Mouse (Mus musculus) embryonic fibroblast, embryonic 13.5 days (primary cell): ENCODE measurements around the gene Smyd1.

Source experiments
- CTCF ChIP-seq: IDR thresholded peaks from 2 replicates; pipeline ENCODE4 v1.5.1; 2011; ENCODE audit warnings: mild to moderate bottlenecking, control low read depth, low read length, moderate library complexity, borderline replicate concordance; ENCODE audit not compliant: insufficient read depth
- POLR2A ChIP-seq: IDR thresholded peaks from 2 replicates; pipeline ENCODE4 v1.6.1; 2011; ENCODE audit warnings: low read depth, mild to moderate bottlenecking, control low read depth, low read length, moderate library complexity

DNA sequence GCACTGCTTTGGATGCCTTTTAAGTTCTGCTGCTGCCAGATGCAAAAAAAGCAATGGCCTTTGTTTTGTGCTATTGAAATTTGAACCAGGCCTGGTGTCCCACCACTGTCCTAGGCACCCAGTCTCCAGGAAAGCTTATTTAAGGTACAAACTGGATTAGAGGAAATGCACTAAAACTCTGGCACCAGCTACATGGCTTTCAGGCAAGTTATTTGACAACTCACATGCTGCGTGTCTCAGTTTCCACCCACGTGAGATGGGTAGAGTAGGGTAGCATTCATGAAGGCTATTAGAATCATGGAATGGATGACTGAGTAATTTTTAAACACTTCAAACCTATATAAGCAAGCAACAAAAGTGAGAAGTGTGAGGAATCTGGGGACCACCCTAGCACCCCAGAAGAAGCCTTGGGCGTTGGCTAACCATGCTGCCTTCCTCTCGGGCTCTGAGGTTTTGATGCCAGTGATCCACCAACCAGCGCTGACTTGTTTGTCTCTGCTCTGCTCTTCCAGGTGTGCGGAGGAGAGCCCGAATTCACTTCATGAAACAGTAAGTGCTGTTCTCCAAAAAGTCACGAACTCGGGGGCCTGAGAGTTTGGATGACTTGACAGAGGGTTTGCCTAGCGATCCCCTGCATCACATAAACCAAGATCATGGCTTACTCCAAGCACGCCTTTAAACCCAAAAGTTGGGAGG is 11.7 kb upstream of the Smyd1 start:
- no peak for TF ChIP-seq POLR2A
- no peak for TF ChIP-seq CTCF
